Mouse (Mus musculus) heart, adult 9 months (tissue): ENCODE results near the gene Gsdme.

Source experiments
- DNase-seq, 2 experiments: peaks; one replicate each; pipeline ENCODE4 v3.0.0; 2022; ENCODE audit warnings: low spot score in 2 of 2

The Gsdme gene

DNA sequence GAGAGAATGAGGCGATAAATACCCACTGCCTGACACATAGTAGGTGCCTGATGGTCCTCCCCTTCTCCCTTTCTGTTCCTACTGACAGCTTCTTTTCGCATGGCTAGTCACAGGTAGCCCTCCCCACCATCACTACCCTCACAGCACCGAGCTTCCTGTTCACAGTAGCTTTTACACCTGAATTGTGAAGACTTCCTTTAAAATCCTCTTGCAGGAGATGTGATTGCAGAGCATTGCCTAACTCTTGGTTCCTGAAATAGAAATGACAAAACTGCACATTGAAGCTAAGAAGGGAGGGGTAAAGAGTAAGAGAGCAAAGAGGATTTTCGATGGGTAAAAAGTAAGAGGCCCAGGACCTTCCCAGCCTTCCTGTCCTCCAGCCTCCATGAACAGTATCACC, 18.7 kb downstream of the Gsdme start:
- DNase-seq: no peak

DNA sequence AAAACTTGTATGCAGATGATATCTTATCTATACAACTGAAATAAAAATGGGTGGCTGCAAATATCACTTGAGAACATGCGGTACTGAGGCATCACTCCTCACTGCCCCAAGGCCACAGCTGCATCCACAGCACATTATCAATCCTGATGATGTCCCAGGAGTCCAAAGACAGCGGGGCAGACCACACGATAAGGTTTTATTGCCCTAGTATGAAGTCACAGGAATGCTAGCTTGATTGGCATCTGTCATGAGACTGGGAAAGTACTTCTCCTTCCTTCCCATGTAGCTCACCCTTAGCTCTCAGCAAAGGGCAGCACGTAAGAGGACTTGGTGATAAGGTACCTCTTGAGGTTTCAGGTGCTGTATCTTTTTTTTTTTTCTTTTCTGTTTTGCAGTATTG, 19.5 kb downstream of the Gsdme start:
- no peak for DNase-seq

DNA sequence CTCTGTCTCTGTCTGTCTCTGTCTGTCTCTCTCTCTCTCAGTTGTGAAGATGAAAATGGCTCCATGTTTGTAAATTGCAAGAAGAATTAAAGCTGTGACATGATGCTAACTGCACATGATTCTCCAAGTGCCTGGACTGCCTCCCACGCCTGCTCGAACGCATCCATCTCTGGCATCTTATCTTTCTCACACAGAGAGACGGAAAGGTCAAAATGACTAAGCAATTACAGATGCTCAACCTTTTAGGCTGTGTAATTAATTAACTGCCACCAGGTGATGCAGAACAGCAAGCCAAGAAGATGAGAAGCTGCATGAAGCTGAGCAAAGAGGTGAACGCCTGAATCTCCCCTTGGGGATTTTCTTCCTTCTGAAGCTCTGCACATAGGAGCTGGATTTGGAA, 23.2 kb downstream of the Gsdme start:
- no peak for DNase-seq

DNA sequence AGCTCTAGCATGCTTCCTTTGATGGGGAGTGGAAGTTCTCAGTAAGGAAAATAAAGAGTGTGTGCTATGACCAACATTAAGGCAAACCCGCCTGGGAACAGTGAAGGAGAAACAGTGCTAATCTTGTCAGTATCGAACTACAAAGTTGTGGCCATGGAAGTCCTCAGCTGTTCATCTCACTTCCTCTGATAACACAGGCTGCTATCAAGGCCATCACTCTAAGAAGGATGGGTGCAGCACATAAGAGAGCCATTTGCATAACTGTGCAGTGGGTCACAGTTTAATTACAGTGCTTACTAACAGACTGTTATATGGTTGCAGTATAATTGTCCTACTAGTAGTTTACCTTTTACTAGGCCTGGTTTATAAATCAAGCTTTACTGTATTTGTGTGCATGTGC, 23.8 kb downstream of the Gsdme start:
- DNase-seq: no peak

DNA sequence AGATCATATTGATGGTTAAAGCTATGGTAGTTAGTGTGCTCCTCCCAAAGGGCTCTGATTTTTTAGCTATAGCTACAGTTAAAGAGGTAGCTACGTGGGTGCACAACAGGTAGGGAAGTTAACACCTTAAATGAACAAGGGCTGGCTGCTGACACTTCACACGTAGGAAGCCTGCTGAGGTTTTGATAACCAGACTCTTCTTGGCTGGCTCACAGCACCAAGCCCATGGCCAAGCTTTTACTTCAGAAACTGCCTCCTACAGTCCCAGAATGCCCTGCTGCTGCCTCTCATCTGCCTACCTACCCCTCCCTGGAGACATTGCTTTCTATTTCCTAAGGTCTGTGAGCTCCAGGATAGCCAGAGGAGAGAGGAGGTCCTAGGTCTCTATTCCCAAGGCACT, 25.7 kb downstream of the Gsdme start:
- DNase-seq: no peak

DNA sequence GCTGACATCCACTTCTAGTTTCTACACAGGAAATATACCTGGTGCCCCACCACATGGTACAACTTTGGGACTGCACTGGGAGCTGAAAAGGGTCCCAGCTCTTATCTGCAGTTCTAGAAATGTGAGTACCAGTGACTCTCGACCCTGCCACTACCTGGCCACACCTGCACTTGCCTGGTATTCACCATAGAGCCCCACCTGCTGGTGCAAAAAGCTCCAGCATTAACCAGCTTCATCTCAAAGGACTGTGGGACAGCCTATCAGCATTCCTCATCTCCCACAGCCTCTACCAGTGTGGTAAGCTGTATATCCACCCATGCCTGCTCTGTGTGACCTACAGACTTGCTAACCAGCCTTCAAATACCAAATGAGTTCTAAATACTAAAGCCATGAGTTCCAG, 30.7 kb downstream of the Gsdme start:
- DNase-seq: no peak

DNA sequence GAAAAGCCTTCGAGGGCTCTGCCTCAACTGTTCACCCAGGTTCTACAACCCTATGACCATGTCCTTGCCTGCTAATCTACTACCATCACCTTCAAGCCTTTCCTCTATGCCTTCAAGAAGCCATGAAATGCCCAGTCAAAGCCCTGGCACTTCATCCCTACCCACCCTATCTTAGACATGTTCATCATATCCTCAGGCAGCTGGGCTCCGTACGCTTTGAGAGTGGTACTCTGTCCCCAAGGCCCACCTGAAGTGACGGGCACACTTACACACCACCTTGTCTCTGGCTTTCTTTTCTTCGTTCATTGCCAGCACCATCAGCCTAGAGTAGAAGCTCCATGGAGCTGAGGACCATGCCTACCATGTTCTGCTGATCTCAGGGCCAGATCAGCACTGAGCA, 32.4 kb downstream of the Gsdme start:
- DNase-seq: no peak

DNA sequence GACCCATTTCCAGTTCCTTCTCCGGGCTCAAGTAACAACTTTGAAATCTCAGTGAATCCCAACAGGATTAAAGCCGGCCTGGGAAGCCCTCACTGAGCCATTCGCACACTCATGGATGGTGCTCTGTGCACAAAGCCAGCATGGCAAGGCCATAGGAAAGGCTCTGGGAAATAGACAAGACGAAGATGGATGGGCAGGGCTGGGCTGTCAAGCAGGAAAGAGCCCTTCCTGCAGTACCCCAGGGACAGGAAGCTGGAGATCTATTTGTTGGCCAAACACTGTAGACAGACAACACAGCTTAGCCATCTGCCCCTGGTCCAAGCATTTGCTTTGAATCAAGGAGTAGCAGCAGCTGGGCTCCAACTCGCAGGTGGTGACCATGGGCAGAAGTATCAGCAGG, 35.5 kb downstream of the Gsdme start:
- DNase-seq: no peak

DNA sequence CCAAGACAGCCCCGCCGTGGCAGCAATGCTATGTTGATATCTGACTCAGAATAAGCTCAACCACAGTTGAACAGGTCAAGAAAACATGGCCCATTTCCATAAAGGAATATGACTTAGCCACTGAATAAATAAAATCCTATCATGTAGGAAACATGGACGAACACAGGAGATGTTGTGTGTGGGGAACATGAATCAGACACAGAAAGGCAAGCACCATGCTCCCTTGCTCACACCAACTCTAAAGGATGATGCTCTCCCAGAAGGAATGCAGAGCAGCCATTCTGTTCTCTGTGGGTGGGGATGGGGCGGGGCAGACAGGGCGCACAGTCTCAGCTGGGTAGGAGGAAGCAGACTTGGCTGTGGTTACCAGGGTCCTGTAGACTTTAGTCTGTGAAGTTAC, 38.4 kb downstream of the Gsdme start:
- no peak for DNase-seq

DNA sequence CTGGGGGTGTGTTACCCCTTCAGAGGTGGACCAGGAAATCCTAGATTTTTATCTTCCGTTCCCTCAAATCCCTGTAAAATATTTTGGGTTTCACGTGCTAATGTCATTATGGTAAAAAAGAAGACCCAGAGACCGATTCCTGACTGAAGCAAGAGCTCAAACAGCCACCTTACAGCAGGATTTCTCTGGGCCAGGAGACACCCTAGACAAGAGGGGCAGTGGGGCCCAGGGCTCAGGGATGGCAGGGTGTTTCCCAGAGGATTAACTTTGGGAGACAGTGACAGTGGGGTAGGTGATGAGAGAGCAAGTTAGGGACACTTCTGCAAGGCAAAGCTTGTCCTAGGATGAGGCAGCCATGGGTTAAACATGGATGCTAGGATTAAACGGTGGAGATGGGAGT, 40.1 kb downstream of the Gsdme start:
- DNase-seq: no peak

DNA sequence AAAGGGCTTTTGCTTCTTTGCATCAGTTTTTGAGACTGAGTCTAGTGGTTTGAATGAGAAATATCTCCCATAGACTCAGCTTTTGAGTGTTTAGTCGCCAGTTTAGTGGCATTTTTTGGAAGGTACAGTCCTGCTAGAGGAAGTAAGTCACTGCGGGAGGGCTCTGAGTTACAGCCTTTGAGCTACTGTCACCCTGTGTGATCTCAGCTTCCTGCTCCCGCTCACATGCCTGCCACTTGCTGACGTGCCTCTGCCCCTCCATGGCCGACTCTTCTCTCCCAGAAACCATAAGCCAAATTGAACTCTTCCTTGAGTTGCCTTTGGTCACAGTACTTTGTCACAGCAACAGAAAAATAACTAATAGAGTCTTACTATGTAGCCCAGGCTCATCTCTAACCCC, 40.7 kb downstream of the Gsdme start:
- DNase-seq: no peak

DNA sequence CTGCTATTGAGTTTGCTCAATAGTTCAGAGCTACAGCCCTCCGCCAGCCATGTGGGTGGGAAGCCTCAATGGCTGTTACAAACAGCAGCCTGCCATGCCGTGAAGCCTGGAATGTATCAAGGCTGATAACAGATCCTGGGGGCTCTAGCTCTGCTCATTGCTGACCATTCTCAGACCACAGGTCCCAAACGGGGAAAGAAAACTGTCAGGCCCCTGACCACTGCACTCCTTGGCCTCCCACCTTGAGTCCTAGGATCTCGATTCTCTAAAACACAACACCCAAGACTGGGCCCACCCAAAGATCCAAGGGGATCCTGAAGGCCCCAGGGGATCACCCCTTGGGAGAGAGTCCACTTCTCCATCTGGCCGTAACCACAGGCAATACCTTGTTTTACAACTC, 41.3 kb downstream of the Gsdme start:
- DNase-seq: no peak

DNA sequence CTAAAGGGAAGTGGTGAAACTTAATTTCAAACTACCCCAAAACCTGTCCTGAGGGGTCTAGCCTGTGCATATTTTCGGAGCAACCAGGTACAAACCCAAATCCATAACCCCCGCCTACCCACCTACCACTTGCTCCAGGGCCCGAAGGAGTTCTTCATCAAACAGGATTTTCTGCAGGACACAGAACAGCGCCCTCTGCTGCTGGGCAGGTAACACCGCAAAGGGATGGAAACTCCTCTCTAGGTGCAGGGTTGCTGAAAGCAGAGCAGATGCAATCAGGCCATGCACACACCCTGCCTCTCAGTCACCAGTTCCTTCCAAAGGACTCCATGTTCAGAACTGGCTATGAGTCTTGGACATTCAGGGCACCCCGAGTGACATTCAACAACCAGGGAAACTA, 42.8 kb downstream of the Gsdme start:
- no peak for DNase-seq

DNA sequence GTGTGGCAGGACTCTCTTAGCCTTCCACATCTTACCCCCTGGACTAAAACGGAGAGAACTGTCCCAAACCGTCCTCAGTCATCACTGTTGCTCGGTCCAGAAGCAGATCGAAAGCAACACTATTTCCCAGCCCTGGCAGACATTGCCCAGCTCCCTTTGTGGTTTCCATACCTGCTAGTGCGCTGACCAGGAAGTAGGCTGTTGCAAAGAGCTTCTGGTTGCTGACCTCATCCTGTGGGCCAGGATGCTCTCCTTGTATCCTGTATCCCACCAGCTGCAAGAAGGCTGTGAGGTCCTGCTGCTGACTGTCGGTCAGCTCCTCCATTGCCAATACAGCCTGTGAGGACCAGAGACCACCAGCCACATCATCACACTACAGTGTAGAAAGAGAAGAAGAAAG, 44.6 kb downstream of the Gsdme start:
- DNase-seq: no peak

DNA sequence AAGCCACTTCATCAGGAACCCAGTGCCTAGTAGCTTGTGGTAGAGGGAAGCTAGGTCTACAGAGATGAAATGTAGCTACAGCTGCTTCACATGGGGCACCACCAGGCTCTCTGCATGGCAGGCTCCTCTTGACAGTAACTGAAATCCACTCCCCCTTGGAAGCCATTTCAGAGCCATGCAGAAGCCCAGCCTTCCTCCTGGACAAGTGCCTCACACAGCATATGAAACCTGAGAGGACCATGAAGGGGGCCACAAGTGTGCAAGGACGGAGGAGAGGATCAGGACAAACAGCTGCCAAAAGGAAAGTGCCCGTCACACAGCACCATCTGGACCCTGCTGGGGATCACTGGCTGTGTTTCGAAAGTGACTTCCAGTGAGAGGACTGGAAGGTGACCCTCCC, 45.0 kb downstream of the Gsdme start:
- DNase-seq: no peak

DNA sequence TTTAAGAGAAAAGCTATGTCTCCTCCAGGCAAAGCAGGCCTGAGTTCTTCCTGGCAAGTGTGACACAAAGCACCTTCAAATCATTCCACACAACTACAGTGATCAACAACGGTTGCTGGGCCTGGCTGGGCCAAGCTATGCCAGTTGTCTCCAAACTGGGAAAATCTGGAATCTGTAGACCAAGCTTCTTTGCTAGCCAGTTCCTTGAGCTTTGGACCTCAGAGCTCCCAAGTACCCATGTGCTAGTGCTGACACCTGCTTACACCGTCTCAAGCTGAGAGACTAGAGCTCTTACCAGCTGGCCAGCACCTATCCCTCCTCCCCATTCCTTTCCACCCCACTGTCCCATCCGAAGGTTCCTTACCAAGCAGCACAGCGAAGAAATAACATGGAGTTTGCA, 47.7 kb downstream of the Gsdme start:
- no peak for DNase-seq

DNA sequence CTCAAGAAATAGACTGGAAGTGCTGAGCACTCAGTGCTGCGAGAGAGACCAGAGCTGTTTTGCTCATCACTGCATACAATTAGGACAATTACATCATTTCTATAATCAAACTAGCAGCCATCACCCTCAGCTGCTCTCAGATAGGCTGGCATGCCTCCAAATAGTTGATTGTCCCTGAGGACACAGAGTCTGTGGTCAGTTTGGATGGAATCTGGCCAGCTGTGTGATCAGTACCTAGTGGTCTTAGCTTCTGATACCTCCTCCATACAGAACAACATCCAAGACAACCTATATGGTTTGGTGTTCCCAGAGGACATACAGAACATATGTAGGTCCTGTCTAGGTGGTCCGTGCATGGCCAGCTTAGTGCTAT, 48.3 kb downstream of the Gsdme start:
- no peak for DNase-seq

DNA sequence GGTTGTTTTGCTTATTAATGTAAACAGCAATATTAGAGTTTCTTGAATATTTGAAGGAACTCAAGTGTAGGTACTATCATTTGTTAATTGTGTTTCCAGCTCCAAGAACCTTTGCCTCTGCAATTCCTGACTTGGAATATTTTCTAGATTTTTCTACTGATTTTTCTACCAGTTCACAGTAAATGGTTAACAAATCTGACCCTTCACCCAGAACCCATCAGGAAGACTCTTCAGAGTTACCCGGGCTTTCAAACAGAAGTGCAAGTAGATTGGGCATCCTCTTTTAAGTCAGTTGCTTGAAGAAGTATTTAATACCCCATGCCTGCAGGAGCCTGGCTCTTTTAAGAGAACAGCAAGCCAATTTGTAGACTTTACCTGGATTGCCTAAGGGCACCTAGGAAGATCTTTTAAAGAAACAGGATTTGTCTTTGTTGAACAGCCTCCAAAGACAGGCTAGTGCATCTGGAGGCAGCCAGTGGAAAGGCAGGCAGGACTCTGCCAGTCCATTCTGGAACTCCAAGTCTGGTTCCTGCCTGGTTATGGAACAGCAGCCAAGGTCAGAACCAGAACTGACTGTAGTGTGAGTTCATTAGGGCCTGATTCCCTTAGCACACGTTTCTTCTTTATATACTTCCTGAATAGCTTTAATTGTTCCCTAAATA, 48.8 kb downstream of the Gsdme start:
- no peak for DNase-seq

DNA sequence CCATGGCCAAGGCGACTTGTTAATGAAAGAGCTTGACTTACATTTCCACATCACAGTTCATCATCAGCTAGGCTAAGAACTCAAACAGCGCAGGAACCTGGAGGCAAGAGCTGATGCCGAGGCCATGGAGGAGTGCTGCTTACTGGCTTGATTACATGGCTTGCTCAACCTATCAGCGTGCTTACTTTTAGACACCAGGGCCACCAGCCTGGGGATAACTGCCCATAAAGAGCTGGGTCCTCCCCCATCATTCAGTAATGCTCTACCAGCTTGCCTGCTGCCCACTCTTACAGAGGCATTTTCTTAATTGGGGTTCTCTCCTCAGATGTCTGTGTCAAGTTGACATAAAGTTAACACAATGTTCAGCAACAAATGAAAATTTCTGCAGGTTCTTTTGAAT, 58.6 kb downstream of the Gsdme start:
- DNase-seq: no peak

DNA sequence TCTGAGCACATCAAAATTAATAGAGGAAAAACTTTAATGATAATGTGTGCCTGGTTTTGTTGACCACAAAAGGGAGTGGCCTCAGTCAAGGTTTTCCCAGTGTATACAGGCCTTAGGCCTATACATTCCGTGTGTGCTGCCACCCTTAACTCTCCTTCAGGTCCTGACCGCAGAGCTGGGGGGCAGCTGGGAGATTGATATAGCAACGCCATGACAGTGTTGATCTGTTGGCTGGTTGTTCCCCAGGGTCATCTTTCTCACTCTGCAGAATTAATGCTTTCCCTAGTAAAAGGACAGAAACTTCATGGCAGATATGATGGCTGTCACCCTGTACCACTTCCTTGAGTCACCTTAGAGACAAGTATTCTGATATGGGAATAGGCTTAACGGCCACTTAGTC, 59.3 kb downstream of the Gsdme start:
- DNase-seq: no peak

DNA sequence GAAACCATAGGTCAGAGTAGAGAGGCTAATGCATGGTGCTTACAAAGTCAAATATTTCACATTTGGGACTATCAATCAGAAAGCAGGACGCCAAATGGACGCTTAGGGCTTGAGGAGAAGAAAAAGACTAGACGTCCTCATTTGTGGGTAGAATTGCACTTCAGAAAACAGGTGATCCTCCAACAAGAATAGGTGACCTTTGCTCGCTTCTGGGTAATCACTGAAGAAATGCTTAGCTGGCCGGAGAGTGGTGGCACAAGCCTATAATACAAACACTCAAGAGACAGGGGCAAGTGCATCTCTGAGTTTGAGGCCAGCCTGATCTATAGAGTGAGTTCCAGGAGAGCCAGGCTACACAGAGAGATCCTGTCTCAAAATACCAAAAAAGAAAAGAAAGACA, 69.8 kb downstream of the Gsdme start:
- DNase-seq: no peak

DNA sequence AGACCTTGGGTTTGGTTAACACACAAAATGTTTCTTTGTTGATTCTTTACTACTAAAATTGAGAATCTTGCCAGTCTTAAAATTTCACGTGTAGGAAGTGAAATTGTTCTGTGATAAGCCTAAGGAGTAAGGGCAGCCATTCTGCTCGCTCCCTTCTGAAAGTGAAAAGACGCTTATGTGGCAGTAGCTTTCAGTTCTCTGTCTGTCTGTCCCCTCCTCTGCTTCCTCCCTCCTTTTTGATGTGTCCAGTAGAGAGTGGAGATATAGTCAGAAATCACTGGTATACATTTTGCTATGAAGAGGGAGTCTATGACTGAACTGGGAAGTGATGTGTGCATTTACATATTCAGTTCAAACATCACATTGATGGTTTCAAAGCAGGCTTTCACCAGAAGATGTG, 70.8 kb downstream of the Gsdme start:
- no peak for DNase-seq

DNA sequence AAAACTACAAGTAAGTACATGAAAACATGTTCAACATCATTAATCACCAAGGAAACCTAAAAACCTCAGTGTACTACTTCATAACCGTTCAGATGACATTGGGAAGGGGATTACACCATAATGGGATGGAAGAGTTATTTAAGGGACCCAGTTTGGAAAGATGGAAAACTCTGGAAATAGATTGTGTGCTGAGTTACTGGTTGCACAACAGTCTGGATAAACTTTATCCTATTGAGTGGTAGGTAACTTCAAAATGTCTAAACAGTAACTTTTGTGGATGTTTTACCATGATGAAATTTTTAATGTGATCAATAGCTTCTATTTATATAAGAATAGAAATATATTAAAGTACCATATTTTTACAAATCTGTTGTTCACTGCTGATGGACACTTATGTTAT, 71.5 kb downstream of the Gsdme start:
- DNase-seq: no peak

DNA sequence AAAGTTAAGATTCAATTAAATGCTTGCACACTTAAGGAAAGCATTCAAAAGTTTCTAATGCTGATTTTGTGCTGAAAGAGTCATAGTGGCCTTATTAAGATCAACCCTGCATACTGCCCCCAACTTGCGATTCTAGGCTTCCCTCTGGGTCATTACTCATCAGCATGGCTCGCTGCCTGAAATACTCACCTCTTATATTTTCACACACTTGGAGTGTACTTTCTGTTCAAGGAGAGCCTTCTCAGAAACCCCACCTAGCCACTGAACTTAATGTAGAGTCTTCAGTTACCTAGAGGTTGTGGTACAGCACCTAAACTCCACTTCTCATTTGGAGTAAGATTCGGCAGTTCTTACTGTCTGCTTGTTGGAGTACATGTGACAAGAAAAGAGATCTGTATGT, 72.1 kb downstream of the Gsdme start:
- DNase-seq: no peak

DNA sequence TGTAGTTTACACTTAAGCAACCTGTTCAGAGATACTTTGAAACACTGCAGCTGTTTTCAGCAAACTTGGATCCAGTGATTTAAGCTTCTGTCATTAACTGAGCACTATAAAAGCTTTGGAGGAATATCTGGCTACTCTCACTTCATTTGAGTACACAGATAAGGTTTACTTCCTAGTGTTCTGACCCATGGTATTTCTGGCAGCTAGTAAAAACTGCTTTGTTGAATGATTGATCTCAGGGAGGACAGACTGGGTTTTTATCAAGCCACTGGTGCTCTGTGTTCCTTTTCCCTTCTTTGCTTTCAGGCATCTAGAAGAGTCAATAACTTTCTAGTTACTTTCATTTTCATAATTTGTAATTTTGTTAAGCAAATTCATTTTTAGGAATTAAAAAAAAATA, 74.3 kb downstream of the Gsdme start:
- peak in 1 of 2 experiments; percentile 9 for DNase-seq
